Mouse (Mus musculus): ENCODE measurements around the gene Itgb6. TPM values are rescaled to one million over a fixed set of nuclear protein-coding genes. Genes with fewer than 3 reads are reported as not detected.

Itgb6 gene
- polyA plus RNA-seq, 1 experiment: not detected

- Histone ChIP-seq H3K4me3 (ENCODE audit: insufficient read depth, low read length) (no peak overlapping the region), H3K27ac (ENCODE audit: insufficient read depth, low read depth, low read length) (no peak overlapping the region), H3K4me1 (ENCODE audit: control insufficient read depth, insufficient read depth, low read length) (no peaks in the 10 kb centered on the region)
- no peak for TF ChIP-seq POLR2A (IDR thresholded peaks at IDR 0.05; ENCODE audit: borderline replicate concordance, low read depth, low read length)
- TF ChIP-seq CTCF (IDR thresholded peaks at IDR 0.05; ENCODE audit: low read depth, low read length): no peak
Measured at GRCm38 (mm10) chr2:60612906-60613856, 109.3 kb downstream of the Itgb6 start.

DNA sequence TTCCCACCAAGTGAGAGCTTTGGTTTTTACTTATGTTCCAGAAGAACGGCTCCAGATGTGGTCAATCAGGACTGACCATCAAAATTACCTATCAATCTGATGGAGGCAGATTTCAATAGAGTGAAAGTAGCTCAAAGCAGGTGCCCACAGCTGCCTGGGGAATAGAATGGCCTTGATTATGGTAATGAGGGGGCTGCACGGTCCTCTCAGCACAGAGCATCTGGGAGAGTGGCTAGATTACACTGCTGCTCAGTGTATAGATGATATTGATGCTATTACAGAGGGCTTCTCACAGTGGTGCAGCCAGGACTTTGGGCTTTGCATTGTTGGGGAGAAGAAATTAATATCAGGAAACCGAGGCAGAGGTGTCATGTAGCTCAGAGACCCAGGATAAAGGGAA is 110.8 kb downstream of the Itgb6 start:
- no peaks in the 10 kb centered on the region for H3K4me1 ChIP-seq (ENCODE audit: control insufficient read depth, insufficient read depth, low read length)
- H3K27ac ChIP-seq (ENCODE audit: insufficient read depth, low read depth, low read length): no peak overlapping the region
- no peak for TF ChIP-seq POLR2A (IDR thresholded peaks at IDR 0.05; ENCODE audit: borderline replicate concordance, low read depth, low read length)
- TF ChIP-seq CTCF (IDR thresholded peaks at IDR 0.05; ENCODE audit: low read depth, low read length): no peak
- no peak overlapping the region for H3K4me3 ChIP-seq (ENCODE audit: insufficient read depth, low read length)

DNA sequence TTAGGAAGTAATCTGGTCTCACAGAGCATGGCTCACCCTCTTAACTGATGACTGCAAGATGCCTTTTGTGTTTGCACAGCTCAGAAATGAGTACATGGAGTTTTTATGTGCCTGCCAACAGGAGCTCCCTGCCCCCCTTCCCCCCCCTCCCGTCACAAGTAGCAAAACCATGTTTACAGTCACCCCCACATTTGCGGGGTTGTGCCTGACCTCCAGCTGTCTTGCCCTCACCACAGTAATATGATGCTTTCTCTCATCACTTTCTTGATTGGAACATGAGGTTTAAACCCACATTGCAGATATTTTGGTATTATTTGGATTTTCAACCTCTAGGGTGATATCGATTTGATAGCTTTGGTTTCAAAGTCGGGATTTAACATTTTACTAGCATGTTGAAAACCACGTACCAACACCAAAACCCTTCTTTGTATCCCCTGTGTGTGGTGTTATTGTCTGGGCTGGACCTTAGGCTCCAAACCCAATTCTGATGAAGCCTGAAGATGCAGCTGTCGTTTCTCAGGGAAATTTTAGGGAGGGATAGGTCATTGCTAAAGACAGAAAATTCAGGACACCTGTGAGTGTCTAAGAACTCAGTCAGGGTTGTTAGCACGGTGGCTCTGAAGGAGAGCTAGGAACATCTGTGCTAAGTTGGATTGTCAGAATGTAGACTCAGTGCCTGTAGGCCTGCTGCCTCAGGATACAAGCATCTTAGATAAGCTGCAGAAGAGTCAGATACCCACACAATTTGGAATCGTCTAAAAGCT is 112.8 kb downstream of the Itgb6 start:
- Histone ChIP-seq H3K4me1 (ENCODE audit: control insufficient read depth, insufficient read depth, low read length) (no peaks in the 10 kb centered on the region), H3K27ac (ENCODE audit: insufficient read depth, low read depth, low read length) (no peak overlapping the region), H3K4me3 (ENCODE audit: insufficient read depth, low read length) (no peak overlapping the region)
- TF ChIP-seq CTCF (IDR thresholded peaks at IDR 0.05; ENCODE audit: low read depth, low read length): no peak
- TF ChIP-seq POLR2A (IDR thresholded peaks at IDR 0.05; ENCODE audit: borderline replicate concordance, low read depth, low read length): no peak

- Histone ChIP-seq H3K27ac (ENCODE audit: insufficient read depth, low read depth, low read length) (no peak overlapping the region), H3K4me3 (ENCODE audit: insufficient read depth, low read length) (no peak overlapping the region), H3K4me1 (ENCODE audit: control insufficient read depth, insufficient read depth, low read length) (no peaks in the 10 kb centered on the region)
- TF ChIP-seq POLR2A (IDR thresholded peaks at IDR 0.05; ENCODE audit: borderline replicate concordance, low read depth, low read length) (no peak), CTCF (IDR thresholded peaks at IDR 0.05; ENCODE audit: low read depth, low read length) (no peak)
Measured at GRCm38 (mm10) chr2:60607980-60608379, 114.5 kb downstream of the Itgb6 start.

DNA sequence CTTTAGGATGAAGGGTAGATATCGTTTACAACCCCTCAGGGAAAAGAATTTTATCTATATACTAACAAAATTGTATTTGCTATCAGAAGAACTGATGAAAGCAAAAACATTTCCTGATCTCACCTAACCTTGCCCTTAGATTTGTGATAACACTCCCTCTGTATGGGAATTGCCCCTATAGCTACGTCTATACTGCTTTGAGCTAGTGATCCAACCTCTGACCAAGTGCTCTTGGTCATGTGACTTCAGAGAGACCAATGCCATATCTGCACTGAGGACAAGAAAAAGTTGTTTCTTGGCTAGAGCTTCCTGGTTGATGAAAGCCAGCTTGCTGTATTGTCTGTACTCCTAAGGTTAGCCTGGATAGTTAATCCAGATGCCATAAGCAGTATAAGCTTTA is 121.1 kb downstream of the Itgb6 start:
- Histone ChIP-seq H3K4me1 (ENCODE audit: control insufficient read depth, insufficient read depth, low read length) (no peaks in the 10 kb centered on the region), H3K27ac (ENCODE audit: insufficient read depth, low read depth, low read length) (no peak overlapping the region), H3K4me3 (ENCODE audit: insufficient read depth, low read length) (no peak overlapping the region)
- TF ChIP-seq POLR2A (IDR thresholded peaks at IDR 0.05; ENCODE audit: borderline replicate concordance, low read depth, low read length) (no peak), CTCF (IDR thresholded peaks at IDR 0.05; ENCODE audit: low read depth, low read length) (no peak)

DNA sequence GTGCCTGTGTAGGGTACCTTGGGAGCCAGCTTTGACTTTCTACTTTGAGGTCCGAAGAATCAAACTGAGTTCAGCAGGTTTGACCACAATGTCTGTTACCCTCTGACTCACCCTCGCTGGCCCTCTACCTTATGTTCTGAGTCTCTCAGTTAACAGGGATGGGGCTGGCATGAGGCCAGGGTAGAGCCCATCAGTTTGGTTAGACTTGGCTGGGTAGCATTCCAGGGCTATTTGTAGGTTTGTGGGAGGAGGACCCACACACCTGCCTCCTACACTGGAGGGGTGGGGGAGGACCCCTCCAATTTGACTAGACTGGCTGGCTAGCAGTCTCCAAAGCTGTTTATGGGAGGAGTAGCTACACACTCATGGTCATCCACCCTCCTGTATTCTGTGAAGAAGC is 121.6 kb downstream of the Itgb6 start:
- TF ChIP-seq POLR2A (IDR thresholded peaks at IDR 0.05; ENCODE audit: borderline replicate concordance, low read depth, low read length) (no peak), CTCF (IDR thresholded peaks at IDR 0.05; ENCODE audit: low read depth, low read length) (no peak)

DNA sequence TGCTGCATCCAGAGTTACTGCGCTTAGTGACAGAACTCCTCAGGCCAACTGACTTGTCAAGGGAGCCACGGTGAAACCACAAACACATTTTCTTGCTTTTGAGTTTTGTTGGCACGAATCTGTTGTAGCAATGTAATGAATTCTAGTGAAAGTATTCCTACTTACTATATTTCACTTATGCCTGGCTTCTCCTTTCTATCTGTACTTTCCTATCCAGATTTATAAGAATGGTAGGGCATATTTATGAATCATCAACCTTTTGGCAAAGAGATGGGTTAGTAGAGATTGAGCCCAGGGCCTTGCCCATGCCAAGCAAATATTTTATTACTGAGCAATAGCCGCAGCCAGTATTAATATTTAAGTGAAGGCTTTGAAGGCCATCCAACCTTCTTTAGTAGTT is 139.0 kb downstream of the Itgb6 start:
- H3K4me1 ChIP-seq (ENCODE audit: control insufficient read depth, insufficient read depth, low read length): no peaks in the 10 kb centered on the region
- no peak for TF ChIP-seq POLR2A (IDR thresholded peaks at IDR 0.05; ENCODE audit: borderline replicate concordance, low read depth, low read length)
- TF ChIP-seq CTCF (IDR thresholded peaks at IDR 0.05; ENCODE audit: low read depth, low read length): no peak
- no peak overlapping the region for H3K4me3 ChIP-seq (ENCODE audit: insufficient read depth, low read length)
- H3K27ac ChIP-seq (ENCODE audit: insufficient read depth, low read depth, low read length): no peak overlapping the region

More for the DNA sequence above, 121.6 kb downstream of the Itgb6 start:
- Histone ChIP-seq H3K27ac (ENCODE audit: insufficient read depth, low read depth, low read length) (no peak overlapping the region), H3K4me1 (ENCODE audit: control insufficient read depth, insufficient read depth, low read length) (no peaks in the 10 kb centered on the region), H3K4me3 (ENCODE audit: insufficient read depth, low read length) (no peak overlapping the region)

- no peak overlapping the region for H3K4me3 ChIP-seq (ENCODE audit: insufficient read depth, low read length)
- no peaks in the 10 kb centered on the region for H3K4me1 ChIP-seq (ENCODE audit: control insufficient read depth, insufficient read depth, low read length)
- H3K27ac ChIP-seq (ENCODE audit: insufficient read depth, low read depth, low read length): no peak overlapping the region
- TF ChIP-seq CTCF (IDR thresholded peaks at IDR 0.05; ENCODE audit: low read depth, low read length) (no peak), POLR2A (IDR thresholded peaks at IDR 0.05; ENCODE audit: borderline replicate concordance, low read depth, low read length) (no peak)
Measured at GRCm38 (mm10) chr2:60554561-60554960, 167.9 kb downstream of the Itgb6 start.

DNA sequence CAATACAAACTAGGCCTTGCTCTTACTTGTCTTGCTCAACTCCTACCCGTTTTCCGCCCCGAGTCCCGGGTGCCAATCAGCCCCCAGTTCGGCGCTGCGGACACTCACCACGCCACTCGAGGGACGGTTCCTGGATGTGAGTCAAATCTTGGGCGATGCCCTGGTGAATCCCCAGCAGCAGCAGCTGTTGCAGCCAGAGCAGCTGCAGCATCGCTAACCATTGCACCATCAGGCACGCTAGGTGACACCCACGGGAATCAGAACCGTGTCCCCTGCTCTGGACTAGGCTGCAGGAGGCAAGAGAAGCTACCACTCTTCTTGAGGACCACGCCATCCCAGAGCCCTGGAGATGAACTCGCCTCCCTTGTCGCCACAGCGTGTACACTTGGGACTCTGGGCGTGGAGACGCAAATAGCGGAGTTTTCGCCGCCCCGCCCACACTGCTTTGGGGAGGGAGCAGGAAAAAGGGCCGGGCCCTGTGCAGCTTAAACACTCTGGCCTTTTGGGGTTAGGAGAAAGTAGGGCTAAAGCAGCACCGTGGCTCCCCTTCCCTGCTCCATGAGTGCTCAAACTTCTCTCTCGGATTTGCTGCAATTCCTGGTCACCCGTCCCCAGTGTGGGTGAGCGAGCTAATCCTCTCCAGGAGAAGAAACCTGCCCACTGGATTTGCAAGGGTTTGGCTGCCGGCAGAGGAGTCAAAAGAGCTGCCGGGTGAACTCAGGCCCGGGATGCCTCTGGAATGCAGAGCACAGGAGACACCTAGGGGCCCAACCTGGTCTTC is 169.4 kb downstream of the Itgb6 start, which contains the start of gene Pla2r1:
Pla2r1 (minus strand) TSS at position 407 of the 781 bp plus-strand sequence.
- TF ChIP-seq CTCF (IDR thresholded peaks at IDR 0.05; ENCODE audit: low read depth, low read length) (no peak), POLR2A (IDR thresholded peaks at IDR 0.05; ENCODE audit: borderline replicate concordance, low read depth, low read length) (no peak)
- peak within 1 kb of the TSS; percentile 15; the same call in 1 of the 2 replicates for H3K4me3 ChIP-seq (ENCODE audit: insufficient read depth, low read length)
- no peaks in the 10 kb centered on the region for H3K4me1 ChIP-seq (ENCODE audit: control insufficient read depth, insufficient read depth, low read length)
- H3K27ac ChIP-seq (ENCODE audit: insufficient read depth, low read depth, low read length): no peak within 1 kb of the TSS
